Mouse (Mus musculus) cortical plate, adult 2 months (tissue): ENCODE results near the gene Lcmt1. TPM values are rescaled to one million over a fixed set of nuclear protein-coding genes. Genes with fewer than 3 reads are reported as not detected.

ENCODE experiments used
- H3K27ac ChIP-seq: fragments of 200-500 bp; 2 replicates; pipeline ENCODE4 v1.5.1; 2012; ENCODE audit warnings: low read length, control low read depth, inconsistent platforms; ENCODE audit not compliant: insufficient read depth
- H3K4me1 ChIP-seq: fragments of 200-500 bp; 2 replicates; pipeline ENCODE4 v1.6.1; 2011; ENCODE audit warnings: low read length; ENCODE audit not compliant: control insufficient read depth, insufficient read depth
- H3K4me3 ChIP-seq: fragments of 200-500 bp; 2 replicates; pipeline ENCODE4 v1.5.1; 2011; ENCODE audit warnings: mild to moderate bottlenecking, low read length, control low read depth; ENCODE audit not compliant: insufficient read depth
- CTCF ChIP-seq: fragments of 200-500 bp; IDR thresholded peaks from 2 replicates; pipeline ENCODE4 v1.5.1; 2011; ENCODE audit warnings: mild to moderate bottlenecking, control low read depth, low read length; ENCODE audit not compliant: insufficient read depth; ENCODE audit errors: extremely low read depth
- POLR2A ChIP-seq: fragments of 200-500 bp; IDR thresholded peaks from 2 replicates; pipeline ENCODE4 v1.6.1; 2011; ENCODE audit warnings: mild to moderate bottlenecking, low read length, control low read depth; ENCODE audit not compliant: insufficient read depth; ENCODE audit errors: extremely low read depth
- polyA plus RNA-seq: library from polyadenylated mRNA; depleted of rRNA; stranded (reverse); fragments of >200 nt; gene quantifications from 2 replicates; pipeline ENCODE4 v1.2.3, GENCODE M21; 2012

Lcmt1 gene
- polyA plus RNA-seq, 1 experiment, result 97.5 TPM

- TF ChIP-seq POLR2A (no peak), CTCF (no peak)
- Histone ChIP-seq H3K4me3 (no peak overlapping the region), H3K4me1 (no peaks in the 10 kb centered on the region), H3K27ac (no peak overlapping the region)
Measured at GRCm38 (mm10) chr7:123396900-123397299, 27.3 kb downstream of the Lcmt1 start.

GRCm38 (mm10) chr7:123397369-123397768, 27.8 kb downstream of the Lcmt1 start:
- no peak overlapping the region for H3K27ac ChIP-seq
- no peaks in the 10 kb centered on the region for H3K4me1 ChIP-seq
- no peak overlapping the region for H3K4me3 ChIP-seq
- TF ChIP-seq POLR2A (no peak), CTCF (no peak)

- Histone ChIP-seq H3K27ac (no peak overlapping the region), H3K4me1 (no peaks in the 10 kb centered on the region), H3K4me3 (no peak overlapping the region)
- TF ChIP-seq CTCF (no peak), POLR2A (no peak)
Measured at GRCm38 (mm10) chr7:123397931-123398330, 28.3 kb downstream of the Lcmt1 start.

GRCm38 (mm10) chr7:123398828-123399227, 29.2 kb downstream of the Lcmt1 start:
- Histone ChIP-seq H3K4me1 (no peaks in the 10 kb centered on the region), H3K4me3 (no peak overlapping the region), H3K27ac (no peak overlapping the region)
- TF ChIP-seq CTCF (peak; percentile 79), POLR2A (no peak)

- TF ChIP-seq POLR2A (no peak), CTCF (no peak)
- Histone ChIP-seq H3K27ac (no peak overlapping the region), H3K4me1 (no peaks in the 10 kb centered on the region), H3K4me3 (no peak overlapping the region)
Measured at GRCm38 (mm10) chr7:123399286-123399685, 29.7 kb downstream of the Lcmt1 start.

- TF ChIP-seq CTCF (no peak), POLR2A (no peak)
- Histone ChIP-seq H3K27ac (no peak overlapping the region), H3K4me3 (no peak overlapping the region), H3K4me1 (no peaks in the 10 kb centered on the region; the same call in 1 of the 2 replicates)
Measured at GRCm38 (mm10) chr7:123401121-123401520, 31.5 kb downstream of the Lcmt1 start.

- TF ChIP-seq CTCF, result no peak
- no peak for TF ChIP-seq POLR2A
- H3K27ac ChIP-seq, result no peak overlapping the region
- peaks cover 2% of the 10 kb centered on the region; the same call in 1 of the 2 replicates for H3K4me1 ChIP-seq
- H3K4me3 ChIP-seq, result no peak overlapping the region
Measured at GRCm38 (mm10) chr7:123404198-123404597, 34.6 kb downstream of the Lcmt1 start.

- H3K4me3 ChIP-seq, result no peak overlapping the region
- H3K4me1 ChIP-seq, result peaks cover 2% of the 10 kb centered on the region; the same call in 1 of the 2 replicates
- no peak overlapping the region for H3K27ac ChIP-seq
- no peak for TF ChIP-seq POLR2A
- TF ChIP-seq CTCF, result no peak
Measured at GRCm38 (mm10) chr7:123405619-123406018, 36.0 kb downstream of the Lcmt1 start.

- H3K27ac ChIP-seq, result no peak overlapping the region
- no peak for TF ChIP-seq CTCF
- TF ChIP-seq POLR2A, result no peak
- H3K4me3 ChIP-seq, result no peak overlapping the region
- H3K4me1 ChIP-seq, result peaks cover 9% of the 10 kb centered on the region; the same call in 1 of the 2 replicates
Measured at GRCm38 (mm10) chr7:123406988-123407387, 37.4 kb downstream of the Lcmt1 start.

GRCm38 (mm10) chr7:123410502-123410901, 40.9 kb downstream of the Lcmt1 start:
- Histone ChIP-seq H3K27ac (no peak overlapping the region), H3K4me3 (no peak overlapping the region), H3K4me1 (peaks cover 14% of the 10 kb centered on the region)
- TF ChIP-seq POLR2A (no peak), CTCF (no peak)
